Mouse (Mus musculus): ENCODE measurements around the gene Heatr5b.

Gene Heatr5b

DNA sequence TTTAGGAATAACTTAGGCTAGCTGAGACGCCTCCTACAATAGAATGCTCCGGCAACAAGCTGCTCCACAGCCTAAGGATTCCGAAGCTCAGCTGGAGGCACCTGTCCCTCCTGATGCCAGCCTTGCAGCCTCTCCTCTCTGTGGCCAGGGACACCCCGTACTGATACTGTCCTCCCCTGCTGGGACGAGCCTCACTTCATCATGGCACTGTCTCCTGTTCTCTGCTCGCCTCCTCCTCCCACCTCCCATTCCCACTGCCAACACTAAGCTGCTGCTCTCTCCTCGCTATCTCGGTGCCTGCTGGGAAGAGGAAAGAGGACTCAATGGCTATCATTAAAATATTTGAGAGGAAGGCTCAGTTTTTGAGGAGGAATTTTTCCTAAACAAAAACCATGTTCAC is 67.6 kb downstream of the Heatr5b start:
- no peak for DNase-seq (ENCODE audit: low spot score in 2 of 2)

DNA sequence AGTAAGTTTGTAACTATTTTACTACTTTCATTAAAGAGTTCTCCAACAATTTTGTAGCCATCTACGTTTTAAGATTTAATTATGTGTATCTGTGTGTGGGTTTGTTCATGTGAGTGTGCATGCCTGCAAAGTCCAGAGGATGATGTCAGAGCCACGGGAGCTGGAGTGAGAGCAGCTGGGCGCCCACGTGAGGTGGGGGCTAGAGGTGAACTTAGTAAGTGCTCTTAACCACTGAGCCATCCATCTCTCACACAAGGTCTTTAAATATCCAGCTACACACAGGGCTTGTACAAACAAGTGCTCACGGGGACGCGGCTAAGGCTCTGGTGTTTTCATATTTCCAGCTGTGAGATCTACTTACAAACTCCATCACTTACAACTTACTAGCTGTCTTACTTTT is 69.1 kb downstream of the Heatr5b start:
- DNase-seq (ENCODE audit: low spot score in 2 of 2) = no peak

- DNase-seq (ENCODE audit: low spot score in 2 of 2) = no peak
Observed at GRCm38 (mm10) chr17:78763272-78763671, 71.9 kb downstream of the Heatr5b start.

GRCm38 (mm10) chr17:78752938-78753655 is 82.1 kb downstream of the Heatr5b start:
- no peak for DNase-seq (ENCODE audit: low spot score in 2 of 2)

GRCm38 (mm10) chr17:78752064-78752463 is 83.1 kb downstream of the Heatr5b start:
- no peak for DNase-seq (ENCODE audit: low spot score in 2 of 2)

GRCm38 (mm10) chr17:78748440-78748839 is 86.7 kb downstream of the Heatr5b start:
- no peak for DNase-seq (ENCODE audit: low spot score in 2 of 2)

DNA sequence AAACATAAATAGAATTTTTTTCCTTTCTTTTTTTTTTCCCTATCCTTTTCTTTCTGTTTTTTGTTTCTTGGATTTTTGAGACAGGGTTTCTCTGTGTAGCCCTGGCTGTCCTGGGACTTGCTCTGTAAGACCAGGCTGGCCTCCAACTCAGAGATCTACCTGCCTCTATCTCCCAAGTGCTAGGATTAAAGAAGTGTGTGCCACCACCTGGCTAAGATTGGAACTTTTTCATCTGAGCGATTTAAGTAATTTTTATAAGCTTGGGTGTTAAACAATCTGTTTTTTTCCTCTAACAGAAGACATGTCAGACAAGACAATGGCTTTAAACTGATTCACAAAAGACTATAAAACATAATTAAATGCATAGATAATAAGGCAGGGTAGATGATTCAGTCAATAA is 96.7 kb downstream of the Heatr5b start:
- no peak for DNase-seq (ENCODE audit: low spot score in 2 of 2)

- DNase-seq (ENCODE audit: low spot score in 2 of 2) = no peak
Observed at GRCm38 (mm10) chr17:78737771-78738170, 97.4 kb downstream of the Heatr5b start.

- no peak for DNase-seq (ENCODE audit: low spot score in 2 of 2)
Observed at GRCm38 (mm10) chr17:78737096-78737495, 98.1 kb downstream of the Heatr5b start, which contains the start of gene Strn. Gene Strn, minus strand, starts transcription at chr17:78737196.

GRCm38 (mm10) chr17:78736473-78736988 is 98.6 kb downstream of the Heatr5b start:
- peak; percentile 95 to 98 for DNase-seq (ENCODE audit: low spot score in 2 of 2)

DNA sequence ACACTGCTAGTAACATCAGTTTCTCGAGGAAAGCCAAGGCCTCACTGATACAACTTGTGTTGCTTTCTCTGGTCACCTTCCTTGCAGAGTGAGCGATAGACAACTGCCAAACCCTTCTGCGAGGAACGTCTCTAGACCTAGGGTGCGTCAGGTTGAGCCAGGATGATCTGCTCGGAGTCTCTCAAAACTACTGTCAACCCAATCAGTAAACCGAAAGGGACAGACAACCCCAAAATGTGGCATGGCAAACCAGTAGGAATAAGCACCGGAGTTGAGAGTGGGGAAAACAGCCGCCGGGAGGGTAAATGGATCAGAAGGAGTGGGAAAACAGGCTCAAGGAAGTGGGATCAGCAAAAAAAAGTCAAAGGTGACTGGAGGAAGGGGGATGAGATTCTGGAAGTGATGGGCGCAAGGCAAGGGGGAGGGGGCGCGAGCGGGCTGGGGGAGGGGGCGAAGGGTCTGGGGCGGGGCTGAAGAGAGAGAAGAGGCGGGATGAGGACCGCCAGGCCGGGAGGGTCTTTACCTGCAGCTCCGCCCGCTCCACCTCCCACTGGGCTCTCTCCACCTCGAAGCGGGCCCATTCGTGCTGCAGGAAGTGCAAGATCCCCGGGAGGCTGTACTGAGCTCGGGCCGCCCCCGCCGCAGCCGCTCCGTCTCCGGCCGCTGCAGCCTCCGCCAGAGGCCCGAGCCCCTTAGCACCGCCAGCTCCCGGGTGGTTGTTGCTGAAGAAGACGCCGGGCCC is 99.3 kb downstream of the Heatr5b start:
- DNase-seq (ENCODE audit: low spot score in 2 of 2) = peak in 1 of 2 experiments; percentile 17

- DNase-seq (ENCODE audit: low spot score in 2 of 2) = no peak
Observed at GRCm38 (mm10) chr17:78734806-78735205, 100.4 kb downstream of the Heatr5b start.

- no peak for DNase-seq (ENCODE audit: low spot score in 2 of 2)
Observed at GRCm38 (mm10) chr17:78732056-78732455, 103.1 kb downstream of the Heatr5b start.

DNA sequence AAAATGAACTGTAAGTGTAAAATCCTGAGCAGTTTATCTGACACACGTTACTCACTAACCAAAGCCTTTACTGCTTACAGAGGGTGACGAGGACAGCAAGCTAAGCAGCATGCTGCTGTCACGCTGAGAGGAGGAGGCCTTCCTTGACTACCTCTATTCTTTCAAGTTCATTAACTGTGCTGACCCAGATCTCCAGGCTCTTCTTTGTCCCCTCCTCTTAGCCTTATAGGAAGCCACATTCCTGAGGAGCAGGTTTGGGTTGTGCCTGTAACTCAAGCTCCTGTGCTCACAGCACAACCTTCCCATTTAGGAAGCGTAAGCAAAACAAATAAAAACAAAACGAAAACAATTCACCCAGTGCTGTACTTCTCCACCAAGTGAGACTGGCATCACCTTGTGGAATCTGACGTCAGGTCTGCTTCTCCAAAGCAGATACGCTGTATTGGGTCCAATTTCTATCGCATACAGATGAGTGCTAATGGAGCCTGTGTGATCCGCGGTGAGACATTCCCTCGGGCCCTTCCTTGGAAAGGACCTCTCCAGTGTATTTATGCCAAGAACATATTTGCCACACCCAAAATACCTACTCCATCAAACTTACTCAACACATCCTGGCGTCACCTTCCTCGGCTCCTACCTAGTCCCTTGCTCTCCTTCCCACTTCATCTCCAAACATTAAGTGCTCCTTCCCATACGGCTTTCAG is 108.3 kb downstream of the Heatr5b start:
- no peak for DNase-seq (ENCODE audit: low spot score in 2 of 2)

DNA sequence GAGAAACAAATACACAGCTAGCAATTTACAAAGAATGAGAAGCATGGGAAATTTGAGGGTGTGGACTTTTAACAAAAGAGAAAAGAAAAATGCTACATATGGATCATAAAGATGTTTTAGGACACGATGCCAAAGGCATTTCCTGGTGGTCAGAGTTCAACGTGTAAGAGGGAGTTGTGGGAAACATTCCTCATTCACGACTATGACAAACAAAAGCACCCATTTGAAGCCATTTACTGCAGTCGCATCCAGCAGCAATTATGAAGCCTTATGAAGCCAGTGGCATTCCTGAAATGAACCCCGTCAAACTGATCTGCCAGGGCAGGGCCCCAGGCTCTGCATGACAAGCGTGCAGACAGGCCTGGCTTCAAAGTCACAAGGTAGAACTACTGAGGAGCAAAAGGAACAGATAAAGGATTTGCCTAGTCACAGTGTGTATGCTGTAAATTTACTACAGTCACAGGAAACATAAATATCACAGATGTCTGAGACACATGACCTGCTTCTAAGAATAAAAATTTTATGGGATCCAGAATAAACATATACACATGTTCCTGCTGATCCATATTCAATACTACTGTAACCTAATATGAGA is 110.6 kb downstream of the Heatr5b start:
- no peak for DNase-seq (ENCODE audit: low spot score in 2 of 2)

DNA sequence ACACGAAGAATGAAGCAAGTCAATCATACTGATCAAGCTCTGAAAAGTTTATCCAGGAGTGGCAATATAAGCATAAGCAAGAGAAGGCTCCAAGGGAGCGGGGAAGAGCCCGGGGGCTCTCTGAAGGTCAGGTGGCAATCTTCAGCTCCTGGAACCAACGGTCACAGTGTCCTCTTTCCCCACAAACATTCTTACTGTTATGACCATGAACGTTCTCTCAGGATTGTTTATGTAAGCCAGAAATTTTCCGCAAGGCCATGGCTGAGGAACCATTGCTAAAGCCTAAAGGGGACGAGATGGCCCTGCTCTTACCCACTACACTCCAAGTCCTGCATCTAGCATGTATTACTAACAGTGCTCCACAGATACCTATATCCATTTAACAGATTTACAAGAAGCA is 113.5 kb downstream of the Heatr5b start:
- DNase-seq (ENCODE audit: low spot score in 2 of 2) = no peak

- DNase-seq (ENCODE audit: low spot score in 2 of 2) = no peak
Observed at GRCm38 (mm10) chr17:78719086-78719485, 116.1 kb downstream of the Heatr5b start.

DNA sequence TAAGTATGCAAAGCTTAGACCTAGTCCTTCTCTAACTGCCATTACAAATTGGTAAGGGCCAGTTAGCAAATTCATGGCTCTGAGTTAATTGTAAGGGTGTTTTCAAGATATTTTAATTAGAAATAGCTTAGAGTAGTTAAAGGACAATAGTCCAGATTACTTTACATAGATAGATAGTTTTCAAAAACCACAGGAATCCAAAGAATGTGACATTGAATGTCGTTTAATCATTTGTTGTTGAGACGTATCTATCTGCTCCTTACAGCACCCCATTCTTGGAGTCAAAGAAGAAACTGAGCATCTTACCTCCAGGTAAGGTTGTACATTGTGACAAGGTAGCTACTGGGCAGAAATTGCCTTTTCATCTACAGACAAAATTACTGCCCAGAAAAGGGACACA is 124.9 kb downstream of the Heatr5b start:
- no peak for DNase-seq (ENCODE audit: low spot score in 2 of 2)

DNA sequence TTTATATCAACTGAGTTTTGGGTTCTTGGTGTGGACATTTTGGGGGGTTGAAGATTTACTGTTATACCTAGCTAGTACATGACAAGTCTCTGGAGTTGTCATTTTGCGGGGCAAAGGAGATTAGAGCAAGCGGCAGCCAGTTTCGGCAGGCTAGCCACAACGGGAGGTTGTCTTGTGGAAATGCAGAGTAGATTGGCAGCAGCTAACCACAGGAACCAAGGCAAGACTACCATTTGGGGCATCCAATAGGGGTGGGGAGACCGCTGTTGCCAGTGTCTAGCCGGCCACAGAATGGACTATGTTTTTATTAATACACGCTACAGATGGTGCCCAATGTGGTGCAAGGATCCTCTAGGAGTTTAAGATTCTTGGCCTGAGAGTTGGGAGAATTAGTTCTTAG is 126.7 kb downstream of the Heatr5b start:
- DNase-seq (ENCODE audit: low spot score in 2 of 2) = no peak

- no peak for DNase-seq (ENCODE audit: low spot score in 2 of 2)
Observed at GRCm38 (mm10) chr17:78702988-78703387, 132.2 kb downstream of the Heatr5b start.

Measured in left cerebral cortex, adult 9 months (tissue).